Mouse (Mus musculus) spleen, adult 12 weeks (tissue): ENCODE results near the gene Gm49325.

Experiments
- DNase-seq: peaks from one replicate; pipeline ENCODE4 v3.0.0; 2022; ENCODE audit warnings: low spot score

Gm49325 gene

GRCm38 (mm10) chr10:77626036-77626435 is 20.0 kb downstream of the Gm49325 start:
- DNase-seq = no peak

- no peak for DNase-seq
These were observed 20.6 kb downstream of the Gm49325 start for GRCm38 (mm10) chr10:77626591-77626990.

- peak; percentile 73 for DNase-seq
These were observed 21.5 kb downstream of the Gm49325 start for GRCm38 (mm10) chr10:77627497-77627896.

- DNase-seq = no peak
These were observed 23.2 kb downstream of the Gm49325 start for GRCm38 (mm10) chr10:77629163-77629562.

- DNase-seq = no peak
These were observed 24.0 kb downstream of the Gm49325 start for GRCm38 (mm10) chr10:77629970-77630369.

GRCm38 (mm10) chr10:77634016-77634415 is 28.0 kb downstream of the Gm49325 start:
- no peak for DNase-seq

- no peak for DNase-seq
These were observed 28.6 kb downstream of the Gm49325 start for GRCm38 (mm10) chr10:77634452-77635231.

- DNase-seq = no peak
These were observed 30.4 kb downstream of the Gm49325 start for GRCm38 (mm10) chr10:77636234-77636922.

- no peak for DNase-seq
These were observed 33.0 kb downstream of the Gm49325 start for GRCm38 (mm10) chr10:77638956-77639355.

- no peak for DNase-seq
These were observed 37.2 kb downstream of the Gm49325 start for GRCm38 (mm10) chr10:77643160-77643559.

GRCm38 (mm10) chr10:77645571-77645970 is 39.6 kb downstream of the Gm49325 start:
- DNase-seq = no peak

- no peak for DNase-seq
These were observed 41.5 kb downstream of the Gm49325 start for GRCm38 (mm10) chr10:77647461-77647860.

GRCm38 (mm10) chr10:77647901-77648300 is 41.9 kb downstream of the Gm49325 start:
- no peak for DNase-seq

- no peak for DNase-seq
These were observed 46.0 kb downstream of the Gm49325 start for GRCm38 (mm10) chr10:77652046-77652445.

GRCm38 (mm10) chr10:77658286-77658994 is 52.4 kb downstream of the Gm49325 start:
- DNase-seq = no peak

GRCm38 (mm10) chr10:77663949-77664665 is 58.1 kb downstream of the Gm49325 start:
- no peak for DNase-seq

- DNase-seq = no peak
These were observed 60.3 kb downstream of the Gm49325 start for GRCm38 (mm10) chr10:77666342-77666741.

- no peak for DNase-seq
These were observed 61.4 kb downstream of the Gm49325 start for GRCm38 (mm10) chr10:77667402-77667801.

- no peak for DNase-seq
These were observed 64.7 kb downstream of the Gm49325 start for GRCm38 (mm10) chr10:77670710-77671109.

GRCm38 (mm10) chr10:77671519-77671918 is 65.5 kb downstream of the Gm49325 start:
- DNase-seq = no peak

- no peak for DNase-seq
These were observed 67.8 kb downstream of the Gm49325 start for GRCm38 (mm10) chr10:77673765-77674164.

GRCm38 (mm10) chr10:77677562-77677961 is 71.6 kb downstream of the Gm49325 start:
- DNase-seq = no peak
